Mouse (Mus musculus): ENCODE results near the gene Akap8l. TPM values are rescaled to one million over a fixed set of nuclear protein-coding genes. Genes with fewer than 3 reads are reported as not detected.

Akap8l gene
- polyA plus RNA-seq, 1 experiment, result 71.5 TPM

DNA sequence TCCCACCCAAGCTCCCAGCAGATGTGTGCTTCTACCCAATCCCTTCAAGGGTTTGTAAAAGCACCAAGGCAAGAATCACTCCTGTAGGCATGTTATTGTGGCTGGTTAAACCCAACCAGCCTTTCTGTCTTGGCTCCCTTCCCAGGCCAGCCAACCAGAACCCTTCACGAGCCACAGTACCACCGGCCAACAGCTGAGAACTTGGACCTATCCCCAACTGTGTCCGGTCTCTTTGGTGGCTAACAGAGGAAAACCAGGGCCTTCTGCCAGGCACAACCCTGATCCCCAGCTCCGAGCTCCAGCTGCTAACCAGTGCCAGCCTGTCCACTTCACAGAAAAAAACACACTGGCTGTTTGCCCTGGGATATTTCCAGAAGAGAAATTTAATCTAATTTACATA is 3.3 kb upstream of the Akap8l start:
- Histone ChIP-seq H3K27me3 (replicated peaks; ENCODE audit: control insufficient read depth, insufficient read depth, low read length) (no peaks in the 10 kb centered on the region), H3K4me1 (ENCODE audit: control insufficient read depth, insufficient read depth, low read length) (peaks cover 12% of the 10 kb centered on the region), H3K36me3 (ENCODE audit: control insufficient read depth, insufficient read depth, low read length) (peaks cover 8% of the 10 kb centered on the region; the same call in 1 of the 2 replicates), H3K4me3 (ENCODE audit: insufficient read depth, low read depth, low read length) (no peak overlapping the region), H3K27ac (ENCODE audit: insufficient read depth, low read depth, low read length) (peak overlapping the region; percentile 54; the same call in 1 of the 2 replicates)
- WGBS, result 36% methylated on average over 4 of the region's 4 CpGs
- TF ChIP-seq POLR2A (IDR thresholded peaks at IDR 0.05; ENCODE audit: low read depth, low read length) (no peak), CTCF (conservative IDR thresholded peaks at IDR 0.05; ENCODE audit: insufficient read depth, insufficient read length, low read depth, low read length) (no peak)
- peak; percentile 98 for DNase-seq

DNA sequence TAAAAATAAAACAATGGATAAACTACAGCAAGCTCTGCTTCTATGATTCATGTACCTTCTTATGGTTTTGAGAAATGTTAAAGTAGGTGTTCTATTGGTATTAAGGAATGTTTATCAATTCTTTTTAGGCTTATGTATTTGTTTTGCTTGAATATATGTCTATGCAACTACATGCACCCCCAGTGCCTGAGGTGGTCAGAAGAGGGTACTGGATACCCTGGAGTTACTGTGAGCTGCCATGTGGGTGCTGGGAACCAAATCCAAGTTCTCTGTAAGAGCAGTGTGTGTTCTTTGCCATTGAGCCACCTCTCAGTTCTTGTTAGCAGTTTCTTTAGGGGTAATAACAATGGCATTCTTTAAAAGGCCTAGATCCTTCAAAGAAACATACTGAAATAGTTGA is 1.3 kb upstream of the Akap8l start:
- no peaks in the 10 kb centered on the region for H3K27me3 ChIP-seq (replicated peaks; ENCODE audit: control insufficient read depth, insufficient read depth, low read length)
- no peak overlapping the region for H3K27ac ChIP-seq (ENCODE audit: insufficient read depth, low read depth, low read length)
- H3K4me3 ChIP-seq (ENCODE audit: insufficient read depth, low read depth, low read length), result no peak overlapping the region
- peaks cover 4% of the 10 kb centered on the region; the same call in 1 of the 2 replicates for H3K36me3 ChIP-seq (ENCODE audit: control insufficient read depth, insufficient read depth, low read length)
- peaks cover 12% of the 10 kb centered on the region for H3K4me1 ChIP-seq (ENCODE audit: control insufficient read depth, insufficient read depth, low read length)
- no peak for DNase-seq
- TF ChIP-seq POLR2A (IDR thresholded peaks at IDR 0.05; ENCODE audit: low read depth, low read length) (no peak), CTCF (conservative IDR thresholded peaks at IDR 0.05; ENCODE audit: insufficient read depth, insufficient read length, low read depth, low read length) (no peak)

GRCm38 (mm10) chr17:32351269-32351668 is 862 bp upstream of the Akap8l start:
- Histone ChIP-seq H3K4me3 (ENCODE audit: insufficient read depth, low read depth, low read length) (no peak overlapping the region), H3K27me3 (replicated peaks; ENCODE audit: control insufficient read depth, insufficient read depth, low read length) (no peaks in the 10 kb centered on the region), H3K27ac (ENCODE audit: insufficient read depth, low read depth, low read length) (no peak overlapping the region)

GRCm38 (mm10) chr17:32349851-32350381 is 491 bp downstream of the Akap8l start:
- H3K27me3 ChIP-seq (replicated peaks; ENCODE audit: control insufficient read depth, insufficient read depth, low read length), result no peaks in the 10 kb centered on the region
- H3K4me1 ChIP-seq (ENCODE audit: control insufficient read depth, insufficient read depth, low read length), result peaks cover 12% of the 10 kb centered on the region
- TF ChIP-seq POLR2A (IDR thresholded peaks at IDR 0.05; ENCODE audit: low read depth, low read length), result no peak
- no peak for TF ChIP-seq CTCF (conservative IDR thresholded peaks at IDR 0.05; ENCODE audit: insufficient read depth, insufficient read length, low read depth, low read length)
- no peak for DNase-seq
- peak overlapping the region; percentile 79 for H3K4me3 ChIP-seq (ENCODE audit: insufficient read depth, low read depth, low read length)
- under 1% methylated on average over 24 of the region's 24 CpGs for WGBS
- H3K36me3 ChIP-seq (ENCODE audit: control insufficient read depth, insufficient read depth, low read length), result no peaks in the 10 kb centered on the region
- H3K27ac ChIP-seq (ENCODE audit: insufficient read depth, low read depth, low read length), result peak overlapping the region; percentile 75

More at GRCm38 (mm10) chr17:32351269-32351668, 862 bp upstream of the Akap8l start:
- WGBS, result 80% methylated on average over 3 of the region's 3 CpGs
- Histone ChIP-seq H3K4me1 (ENCODE audit: control insufficient read depth, insufficient read depth, low read length) (peaks cover 12% of the 10 kb centered on the region), H3K36me3 (ENCODE audit: control insufficient read depth, insufficient read depth, low read length) (peaks cover 4% of the 10 kb centered on the region; the same call in 1 of the 2 replicates)
- DNase-seq, result no peak
- no peak for TF ChIP-seq POLR2A (IDR thresholded peaks at IDR 0.05; ENCODE audit: low read depth, low read length)
- TF ChIP-seq CTCF (conservative IDR thresholded peaks at IDR 0.05; ENCODE audit: insufficient read depth, insufficient read length, low read depth, low read length), result no peak

- H3K27me3 ChIP-seq (replicated peaks; ENCODE audit: control insufficient read depth, insufficient read depth, low read length), result no peaks in the 10 kb centered on the region
- no peaks in the 10 kb centered on the region for H3K36me3 ChIP-seq (ENCODE audit: control insufficient read depth, insufficient read depth, low read length)
- WGBS, result 6% methylated on average over 4 of the region's 4 CpGs
- peak; percentile 43 for DNase-seq
- TF ChIP-seq CTCF (conservative IDR thresholded peaks at IDR 0.05; ENCODE audit: insufficient read depth, insufficient read length, low read depth, low read length) (peak; percentile 84), POLR2A (IDR thresholded peaks at IDR 0.05; ENCODE audit: low read depth, low read length) (no peak)
- peak overlapping the region; percentile 43 for H3K4me3 ChIP-seq (ENCODE audit: insufficient read depth, low read depth, low read length)
- peaks cover 8% of the 10 kb centered on the region for H3K4me1 ChIP-seq (ENCODE audit: control insufficient read depth, insufficient read depth, low read length)
- no peak overlapping the region; the same call in 1 of the 2 replicates for H3K27ac ChIP-seq (ENCODE audit: insufficient read depth, low read depth, low read length)
These were observed 1.2 kb downstream of the Akap8l start for GRCm38 (mm10) chr17:32349037-32349732.

DNA sequence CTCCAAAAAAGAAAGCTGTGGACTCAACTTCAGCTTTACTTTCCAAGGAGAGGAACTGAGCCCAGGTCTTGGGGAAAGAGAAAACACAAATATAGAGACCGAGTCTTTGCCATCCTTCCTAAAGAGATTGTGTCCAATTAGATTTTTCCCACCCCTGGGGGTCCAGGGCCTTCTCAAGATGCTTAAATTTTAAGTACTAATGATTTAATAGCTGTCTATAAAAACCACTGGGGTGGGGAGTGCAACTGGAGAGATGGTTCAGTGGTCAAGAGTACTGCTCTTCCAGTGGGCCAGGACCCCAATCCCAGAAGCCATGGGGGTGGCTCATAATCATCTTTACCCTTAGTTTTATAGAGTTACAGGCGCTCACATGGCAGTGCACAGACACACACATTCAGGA is 2.0 kb downstream of the Akap8l start:
- no peak overlapping the region for H3K4me3 ChIP-seq (ENCODE audit: insufficient read depth, low read depth, low read length)

DNA sequence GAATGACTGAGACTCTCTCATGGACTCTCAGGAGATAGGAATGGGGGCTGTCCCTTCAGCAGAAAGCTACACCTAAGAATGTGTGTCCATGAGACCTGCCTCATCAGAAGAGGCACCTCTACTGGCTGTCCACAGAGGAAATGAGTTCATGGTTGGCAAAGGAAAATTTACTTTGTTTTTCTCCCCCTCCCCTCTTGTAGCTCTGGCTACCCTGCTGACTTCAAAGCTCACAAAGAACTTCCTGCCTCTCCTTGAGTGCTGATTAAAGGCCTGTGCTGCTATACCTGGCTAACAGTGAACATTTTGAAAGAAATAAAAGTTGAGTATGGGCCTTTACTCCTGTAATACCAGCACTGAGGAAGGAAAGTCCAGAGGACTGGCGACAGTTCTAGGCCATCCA is 9.3 kb downstream of the Akap8l start:
- WGBS, result 97% methylated on average over 1 of the region's 1 CpGs
- Histone ChIP-seq H3K27me3 (replicated peaks; ENCODE audit: control insufficient read depth, insufficient read depth, low read length) (no peaks in the 10 kb centered on the region), H3K27ac (ENCODE audit: insufficient read depth, low read depth, low read length) (no peak overlapping the region), H3K4me1 (ENCODE audit: control insufficient read depth, insufficient read depth, low read length) (no peaks in the 10 kb centered on the region), H3K4me3 (ENCODE audit: insufficient read depth, low read depth, low read length) (no peak overlapping the region), H3K36me3 (ENCODE audit: control insufficient read depth, insufficient read depth, low read length) (peaks cover 3% of the 10 kb centered on the region; the same call in 1 of the 2 replicates)
- DNase-seq, result no peak
- TF ChIP-seq CTCF (conservative IDR thresholded peaks at IDR 0.05; ENCODE audit: insufficient read depth, insufficient read length, low read depth, low read length) (no peak), POLR2A (IDR thresholded peaks at IDR 0.05; ENCODE audit: low read depth, low read length) (no peak)

More for the DNA sequence above, 2.0 kb downstream of the Akap8l start:
- H3K27me3 ChIP-seq (replicated peaks; ENCODE audit: control insufficient read depth, insufficient read depth, low read length), result no peaks in the 10 kb centered on the region
- peaks cover 5% of the 10 kb centered on the region; the same call in 1 of the 2 replicates for H3K4me1 ChIP-seq (ENCODE audit: control insufficient read depth, insufficient read depth, low read length)
- peaks cover 2% of the 10 kb centered on the region; the same call in 1 of the 2 replicates for H3K36me3 ChIP-seq (ENCODE audit: control insufficient read depth, insufficient read depth, low read length)
- DNase-seq, result no peak
- H3K27ac ChIP-seq (ENCODE audit: insufficient read depth, low read depth, low read length), result no peak overlapping the region
- TF ChIP-seq CTCF (conservative IDR thresholded peaks at IDR 0.05; ENCODE audit: insufficient read depth, insufficient read length, low read depth, low read length) (no peak), POLR2A (IDR thresholded peaks at IDR 0.05; ENCODE audit: low read depth, low read length) (no peak)
- WGBS, result 78% methylated on average over 2 of the region's 2 CpGs
